Mouse (Mus musculus): Measurements from ENCODE around the gene Wrap53.

Gene Wrap53

GRCm38 (mm10) chr11:69580091-69580514, at the start of gene Wrap53, which contains the start of gene Trp53:
Wrap53 (minus strand) TSS chr11:69580255.
Trp53 (plus strand) TSS chr11:69580359.
- DNase-seq, result peak; percentile 99

GRCm38 (mm10) chr11:69629802-69630201, 49.7 kb upstream of the Wrap53 start:
- DNase-seq, result no peak

- DNase-seq, result peak; percentile 94
These were observed 48.2 kb upstream of the Wrap53 start for GRCm38 (mm10) chr11:69628286-69628685.

GRCm38 (mm10) chr11:69624339-69624738, 44.3 kb upstream of the Wrap53 start:
- peak; percentile 55 for DNase-seq

- DNase-seq, result no peak
These were observed 43.0 kb upstream of the Wrap53 start for GRCm38 (mm10) chr11:69623006-69623405.

- peak; percentile 92 for DNase-seq
These were observed 42.4 kb upstream of the Wrap53 start for GRCm38 (mm10) chr11:69622406-69622805.

- DNase-seq, result peak; percentile 98
These were observed 41.7 kb upstream of the Wrap53 start, which contains the start of gene Sat2 for GRCm38 (mm10) chr11:69621571-69622268. Sat2 (plus strand) TSS chr11:69622024.

GRCm38 (mm10) chr11:69620394-69621081, 40.5 kb upstream of the Wrap53 start:
- no peak for DNase-seq

GRCm38 (mm10) chr11:69617805-69618204, 37.8 kb upstream of the Wrap53 start, which contains the start of gene Shbg:
Shbg (minus strand) TSS chr11:69617905.
- peak; percentile 86 for DNase-seq

- no peak for DNase-seq
These were observed 36.7 kb upstream of the Wrap53 start for GRCm38 (mm10) chr11:69616781-69617180.

- peak; percentile 88 for DNase-seq
These were observed 34.2 kb upstream of the Wrap53 start for GRCm38 (mm10) chr11:69614257-69614588.

GRCm38 (mm10) chr11:69613553-69614256, 33.6 kb upstream of the Wrap53 start:
- peak; percentile 97 for DNase-seq

- DNase-seq, result no peak
These were observed 30.8 kb upstream of the Wrap53 start for GRCm38 (mm10) chr11:69610899-69611298.

GRCm38 (mm10) chr11:69609416-69609815, 29.4 kb upstream of the Wrap53 start:
- DNase-seq, result no peak

- no peak for DNase-seq
These were observed 28.5 kb upstream of the Wrap53 start for GRCm38 (mm10) chr11:69608525-69608924.

- DNase-seq, result no peak
These were observed 26.8 kb upstream of the Wrap53 start for GRCm38 (mm10) chr11:69606832-69607231.

- DNase-seq, result no peak
These were observed 26.4 kb upstream of the Wrap53 start for GRCm38 (mm10) chr11:69606491-69606795.

GRCm38 (mm10) chr11:69605726-69606490, 25.9 kb upstream of the Wrap53 start, which contains the start of gene Atp1b2:
Atp1b2 (minus strand) TSS chr11:69605942.
- DNase-seq, result peak; percentile 98

- DNase-seq, result peak; percentile 94
These were observed 25.0 kb upstream of the Wrap53 start for GRCm38 (mm10) chr11:69604795-69605664.

- DNase-seq, result no peak
These were observed 24.3 kb upstream of the Wrap53 start for GRCm38 (mm10) chr11:69604347-69604746.

- peak; percentile 98 for DNase-seq
These were observed 23.5 kb upstream of the Wrap53 start for GRCm38 (mm10) chr11:69603516-69603915.

- no peak for DNase-seq
These were observed 21.7 kb upstream of the Wrap53 start for GRCm38 (mm10) chr11:69601768-69602167.

All from heart, adult 11 months (tissue).